Mouse (Mus musculus): ENCODE results near the gene Olfr1115.
"Not testable (repeated sequence)": the region's sequence is repeated elsewhere in the genome, so short reads cannot be mapped to it uniquely, and the experiment has no call there.

Gene Olfr1115

GRCm38 (mm10) chr2:87247713-87248112 lies at the start of gene Olfr1115:
Olfr1115 (plus strand) TSS chr2:87248013.
- DNase-seq (ENCODE audit: low read depth, low spot score) = no peak

- DNase-seq (ENCODE audit: low read depth, low spot score) = no peak
Observed at GRCm38 (mm10) chr2:87208670-87209069, 39.1 kb upstream of the Olfr1115 start, which contains the start of gene Olfr1113. Olfr1113 (plus strand) TSS chr2:87208970.

GRCm38 (mm10) chr2:87267234-87267633 lies 19.4 kb downstream of the Olfr1115 start, which contains the start of gene Olfr1116:
Olfr1116 (plus strand) TSS chr2:87267534.
- no peak for DNase-seq (ENCODE audit: low read depth, low spot score)

GRCm38 (mm10) chr2:87293977-87294376 lies 46.2 kb downstream of the Olfr1115 start:
- DNase-seq (ENCODE audit: low read depth, low spot score) = not testable (repeated sequence)
